Mouse (Mus musculus) heart, postnatal 10 days (tissue): Measurements from ENCODE around the gene Capg. TPM values are rescaled to one million over a fixed set of nuclear protein-coding genes. Genes with fewer than 3 reads are reported as not detected.
"Not testable (repeated sequence)": the region's sequence is repeated elsewhere in the genome, so short reads cannot be mapped to it uniquely, and the experiment has no call there.

ENCODE experiments used
- DNase-seq, 2 experiments: peaks; one replicate each; pipeline ENCODE4 v3.0.0; 2021
- intact Hi-C: fragments of 180-260 bp; cut with DNase I; formaldehyde crosslinking; loops from one replicate; pipeline ENCODE4 v1.15.1; 2025
- total RNA-seq, 2 experiments: library from RNA; stranded (reverse); gene quantifications; 2 replicates each; pipeline ENCODE4 v1.2.3; 2021

The Capg gene
- total RNA-seq, 2 experiments from 2014 or later: 11.5 to 13.1 TPM

GRCm38 (mm10) chr6:72528410-72529151 lies 15.6 kb upstream of the Capg start:
- no peak for DNase-seq
- intact Hi-C loops: loop anchor here (5.0 kb wide), 1 partner anchor 36 kb away; no protein-coding TSS in a partner anchor

- intact Hi-C loops: no loop called here
- no peak for DNase-seq
Measured at GRCm38 (mm10) chr6:72532580-72532979, 11.6 kb upstream of the Capg start.

GRCm38 (mm10) chr6:72533555-72533954 lies 10.6 kb upstream of the Capg start:
- intact Hi-C loops: not testable (repeated sequence)
- DNase-seq: peak; percentile 53 to 58

GRCm38 (mm10) chr6:72534035-72534809 lies 10.0 kb upstream of the Capg start:
- DNase-seq: peak; percentile 78 to 88
- intact Hi-C loops: loop anchor here (1.0 kb wide), 1 partner anchor 106 kb away; no protein-coding TSS in a partner anchor

- intact Hi-C loops: loop anchor here (1.0 kb wide), 1 partner anchor 31 kb away; no protein-coding TSS in a partner anchor
- peak; percentile 83 to 93 for DNase-seq
Measured at GRCm38 (mm10) chr6:72535165-72535564, 9.0 kb upstream of the Capg start.

- intact Hi-C loops: loop anchor here (2.0 kb wide), 1 partner anchor 15 kb away; no protein-coding TSS in a partner anchor
- no peak for DNase-seq
Measured at GRCm38 (mm10) chr6:72537998-72538500, 6.1 kb upstream of the Capg start.

GRCm38 (mm10) chr6:72538562-72539031 lies 5.6 kb upstream of the Capg start:
- intact Hi-C loops: no loop called here
- peak; percentile 89 to 91 for DNase-seq

GRCm38 (mm10) chr6:72543265-72543850 lies 833 bp upstream of the Capg start:
- DNase-seq: no peak
- intact Hi-C loops: no loop called here

- no peak for DNase-seq
- intact Hi-C loops: no loop called here
Measured at GRCm38 (mm10) chr6:72545377-72545776, 1.2 kb downstream of the Capg start.

GRCm38 (mm10) chr6:72547121-72547520 lies 2.9 kb downstream of the Capg start:
- no peak for DNase-seq
- intact Hi-C loops: no loop called here

- intact Hi-C loops: no loop called here
- DNase-seq: no peak
Measured at GRCm38 (mm10) chr6:72547862-72548261, 3.7 kb downstream of the Capg start.

GRCm38 (mm10) chr6:72549041-72549580 lies 4.9 kb downstream of the Capg start:
- DNase-seq: peak in 1 of 2 experiments; percentile 54
- intact Hi-C loops: no loop called here

GRCm38 (mm10) chr6:72550025-72550424 lies 5.8 kb downstream of the Capg start:
- DNase-seq: no peak
- intact Hi-C loops: no loop called here

- DNase-seq: no peak
- intact Hi-C loops: no loop called here
Measured at GRCm38 (mm10) chr6:72550503-72551100, 6.4 kb downstream of the Capg start.

GRCm38 (mm10) chr6:72552171-72553078 lies 8.2 kb downstream of the Capg start:
- peak; percentile 77 to 78 for DNase-seq
- intact Hi-C loops: loop anchor here (2.0 kb wide), 1 partner anchor 16 kb away; no protein-coding TSS in a partner anchor

GRCm38 (mm10) chr6:72553079-72553412 lies 8.9 kb downstream of the Capg start:
- intact Hi-C loops: loop anchor here (2.0 kb wide), 1 partner anchor 16 kb away; no protein-coding TSS in a partner anchor

GRCm38 (mm10) chr6:72560801-72561200 lies 16.6 kb downstream of the Capg start:
- intact Hi-C loops: no loop called here
- DNase-seq: no peak

More at GRCm38 (mm10) chr6:72553079-72553412, 8.9 kb downstream of the Capg start:
- DNase-seq: no peak

- intact Hi-C loops: no loop called here
- no peak for DNase-seq
Measured at GRCm38 (mm10) chr6:72562486-72562885, 18.3 kb downstream of the Capg start.

- no peak for DNase-seq
- intact Hi-C loops: no loop called here
Measured at GRCm38 (mm10) chr6:72562894-72563293, 18.7 kb downstream of the Capg start.
